Mouse (Mus musculus): ENCODE measurements around the gene BC004004. TPM values are rescaled to one million over a fixed set of nuclear protein-coding genes. Genes with fewer than 3 reads are reported as not detected.

The BC004004 gene
- total RNA-seq, 2 experiments from 2014 or later: 78.9 to 81.5 TPM

GRCm38 (mm10) chr17:29323625-29324024, 55.0 kb downstream of the BC004004 start:
- Histone ChIP-seq H3K4me3 (no peak overlapping the region), H3K27ac (no peak overlapping the region)
- no peak for TF ChIP-seq CTCF (conservative IDR thresholded peaks at IDR 0.05)
- no peak for DNase-seq (ENCODE audit: low spot score in 2 of 2)

- no peak for DNase-seq (ENCODE audit: low spot score in 2 of 2)
- Histone ChIP-seq H3K27ac (no peak overlapping the region), H3K4me3 (no peak overlapping the region)
- no peak for TF ChIP-seq CTCF (conservative IDR thresholded peaks at IDR 0.05)
Measured at GRCm38 (mm10) chr17:29325831-29326230, 57.2 kb downstream of the BC004004 start.

GRCm38 (mm10) chr17:29326531-29327529, 58.2 kb downstream of the BC004004 start:
- no peak for TF ChIP-seq CTCF (conservative IDR thresholded peaks at IDR 0.05)
- peak overlapping the region; percentile 38; the same call in 1 of the 2 replicates for H3K4me3 ChIP-seq
- peak in 1 of 2 experiments; percentile 29 for DNase-seq (ENCODE audit: low spot score in 2 of 2)
- H3K27ac ChIP-seq: peak overlapping the region; percentile 61; the same call in 1 of the 2 replicates

GRCm38 (mm10) chr17:29327691-29328090, 59.1 kb downstream of the BC004004 start:
- peak overlapping the region; percentile 61; the same call in 1 of the 2 replicates for H3K27ac ChIP-seq
- H3K4me3 ChIP-seq: no peak overlapping the region
- peak in 1 of 2 experiments; percentile 15 for DNase-seq (ENCODE audit: low spot score in 2 of 2)
- TF ChIP-seq CTCF (conservative IDR thresholded peaks at IDR 0.05): no peak

GRCm38 (mm10) chr17:29330221-29330620, 61.6 kb downstream of the BC004004 start:
- no peak for TF ChIP-seq CTCF (conservative IDR thresholded peaks at IDR 0.05)
- peak overlapping the region; percentile 81 for H3K27ac ChIP-seq
- peak in 1 of 2 experiments; percentile 8 for DNase-seq (ENCODE audit: low spot score in 2 of 2)
- H3K4me3 ChIP-seq: no peak overlapping the region

- no peak overlapping the region for H3K4me3 ChIP-seq
- peak overlapping the region; percentile 81 for H3K27ac ChIP-seq
- DNase-seq (ENCODE audit: low spot score in 2 of 2): peak in 1 of 2 experiments; percentile 15
- no peak for TF ChIP-seq CTCF (conservative IDR thresholded peaks at IDR 0.05)
Measured at GRCm38 (mm10) chr17:29330671-29331410, 62.3 kb downstream of the BC004004 start.

- DNase-seq (ENCODE audit: low spot score in 2 of 2): no peak
- TF ChIP-seq CTCF (conservative IDR thresholded peaks at IDR 0.05): no peak
- no peak overlapping the region for H3K4me3 ChIP-seq
- H3K27ac ChIP-seq: peak overlapping the region; percentile 72; the same call in 1 of the 2 replicates
Measured at GRCm38 (mm10) chr17:29332186-29332685, 63.6 kb downstream of the BC004004 start.

- no peak for DNase-seq (ENCODE audit: low spot score in 2 of 2)
- H3K27ac ChIP-seq: peak overlapping the region; percentile 77
- TF ChIP-seq CTCF (conservative IDR thresholded peaks at IDR 0.05): no peak
- no peak overlapping the region for H3K4me3 ChIP-seq
Measured at GRCm38 (mm10) chr17:29336266-29336990, 67.8 kb downstream of the BC004004 start.

GRCm38 (mm10) chr17:29337979-29338823, 69.6 kb downstream of the BC004004 start:
- no peak for TF ChIP-seq CTCF (conservative IDR thresholded peaks at IDR 0.05)
- no peak overlapping the region for H3K4me3 ChIP-seq
- DNase-seq (ENCODE audit: low spot score in 2 of 2): peak in 1 of 2 experiments; percentile 47
- peak overlapping the region; percentile 77 for H3K27ac ChIP-seq

GRCm38 (mm10) chr17:29339170-29339768, 70.7 kb downstream of the BC004004 start:
- no peak overlapping the region for H3K4me3 ChIP-seq
- DNase-seq (ENCODE audit: low spot score in 2 of 2): no peak
- TF ChIP-seq CTCF (conservative IDR thresholded peaks at IDR 0.05): no peak
- peak overlapping the region; percentile 77 for H3K27ac ChIP-seq
